Mouse (Mus musculus) MEL (cell line): ENCODE measurements around the gene H2afv. TPM values are rescaled to one million over a fixed set of nuclear protein-coding genes. Genes with fewer than 3 reads are reported as not detected.
A peak's percentile ranks its signal among the peaks of the same experiment; 100 is the strongest.

Experiments used
- DNase-seq: peaks from one replicate; pipeline ENCODE4 v3.0.0; 2011; ENCODE audit warnings: low read depth, low spot score
- H3K27ac ChIP-seq: 2 replicates; pipeline ENCODE4 v1.5.1; 2012; ENCODE audit warnings: low read depth, mild to moderate bottlenecking, control low read depth, low read length, moderate library complexity; ENCODE audit not compliant: control insufficient read depth
- H3K27me3 ChIP-seq, 2 experiments: fragments of 150-350 bp in 1 of 2; sonication (generic) in 1 of 2; 2 replicates each; pipeline ENCODE4 v1.6.1; 2012; ENCODE audit warnings: low read length in 2 of 2, mild to moderate bottlenecking in 2 of 2, improper control_type of control experiment in 1 of 2, moderate library complexity in 1 of 2; ENCODE audit not compliant: insufficient read depth in 2 of 2, control insufficient read depth in 1 of 2
- H3K36me3 ChIP-seq, 2 experiments: 2 replicates each; pipeline ENCODE4 v1.6.1; 2012 to 2014; ENCODE audit warnings: low read length in 2 of 2, improper control_type of control experiment in 1 of 2, inconsistent platforms in 1 of 2, mild to moderate bottlenecking in 1 of 2; ENCODE audit not compliant: insufficient read depth in 2 of 2, control insufficient read depth in 1 of 2
- H3K4me1 ChIP-seq, 2 experiments: fragments of 150-350 bp in 1 of 2; sonication (generic) in 1 of 2; 2 replicates each; pipeline ENCODE4 v1.6.1; 2012; ENCODE audit warnings: low read length in 2 of 2, improper control_type of control experiment in 1 of 2, mild to moderate bottlenecking in 1 of 2; ENCODE audit not compliant: insufficient read depth in 2 of 2, control insufficient read depth in 1 of 2
- H3K4me3 ChIP-seq, 2 experiments: fragments of 150-350 bp in 1 of 2; sonication (generic) in 1 of 2; 2 replicates each; pipeline ENCODE4 v1.5.1; 2012; ENCODE audit warnings: low read depth in 2 of 2, low read length in 2 of 2, mild to moderate bottlenecking in 2 of 2, moderate library complexity in 2 of 2, control low read depth in 1 of 2, improper control_type of control experiment in 1 of 2; ENCODE audit not compliant: control insufficient read depth in 1 of 2, insufficient read depth in 1 of 2
- H3K79me2 ChIP-seq: 2 replicates; pipeline ENCODE4 v1.6.1; 2012; ENCODE audit warnings: mild to moderate bottlenecking, low read length, moderate library complexity; ENCODE audit not compliant: control insufficient read depth, poor library complexity, insufficient read depth
- H3K9ac ChIP-seq: 2 replicates; pipeline ENCODE4 v1.6.1; 2012; ENCODE audit warnings: low read depth, mild to moderate bottlenecking, control low read depth, low read length, moderate library complexity; ENCODE audit not compliant: control insufficient read depth, poor library complexity, severe bottlenecking
- H3K9me3 ChIP-seq: fragments of 150-350 bp; sonication (generic); replicated peaks from 2 replicates; pipeline ENCODE4 v1.6.1; 2012; ENCODE audit warnings: mild to moderate bottlenecking, low read length, improper control_type of control experiment, moderate library complexity; ENCODE audit not compliant: insufficient read depth
- CTCF ChIP-seq, 3 experiments: IDR thresholded peaks in 2 of 3; conservative IDR thresholded peaks in 1 of 3; 2 replicates each; pipeline ENCODE4 v1.5.1; 2011 to 2012; ENCODE audit warnings: low read length in 3 of 3, low read depth in 2 of 3, mild to moderate bottlenecking in 2 of 3, improper control_type of control experiment in 1 of 3, inconsistent platforms in 1 of 3, mixed read lengths in 1 of 3, moderate library complexity in 1 of 3; ENCODE audit not compliant: control insufficient read depth in 1 of 3, insufficient read depth in 1 of 3, poor library complexity in 1 of 3, severe bottlenecking in 1 of 3
- EP300 ChIP-seq, 2 experiments: IDR thresholded peaks; 2 replicates each; pipeline ENCODE4 v1.6.1; 2011; ENCODE audit warnings: improper control_type of control experiment in 2 of 2, low read length in 2 of 2, low read depth in 1 of 2, mild to moderate bottlenecking in 1 of 2
- GABPA ChIP-seq: IDR thresholded peaks from 2 replicates; pipeline ENCODE4 v1.6.1; 2012; ENCODE audit warnings: low read depth, mild to moderate bottlenecking, inconsistent platforms, low read length, improper control_type of control experiment, moderate library complexity
- GATA1 ChIP-seq: IDR thresholded peaks from 2 replicates; pipeline ENCODE4 v1.6.1; 2011; ENCODE audit warnings: low read depth, low read length, improper control_type of control experiment
- KAT2A ChIP-seq: conservative IDR thresholded peaks from 2 replicates; pipeline ENCODE4 v1.6.1; 2012; ENCODE audit warnings: low read depth, low read length, improper control_type of control experiment, inconsistent platforms
- MAX ChIP-seq: IDR thresholded peaks from 2 replicates; pipeline ENCODE4 v1.6.1; 2011; ENCODE audit warnings: low read length, improper control_type of control experiment
- MAZ ChIP-seq: IDR thresholded peaks from 2 replicates; pipeline ENCODE4 v1.6.1; 2012; ENCODE audit warnings: low read depth, mild to moderate bottlenecking, inconsistent platforms, low read length, improper control_type of control experiment
- MXI1 ChIP-seq: IDR thresholded peaks from 2 replicates; pipeline ENCODE4 v1.6.1; 2011; ENCODE audit warnings: mild to moderate bottlenecking, low read depth, low read length, improper control_type of control experiment
- MYC ChIP-seq: IDR thresholded peaks from 2 replicates; pipeline ENCODE4 v1.6.1; 2011; ENCODE audit warnings: low read depth, mild to moderate bottlenecking, low read length, improper control_type of control experiment, moderate library complexity
- NRF1 ChIP-seq: IDR thresholded peaks from 2 replicates; pipeline ENCODE4 v1.6.1; 2014; ENCODE audit warnings: low read depth, mild to moderate bottlenecking, inconsistent platforms, low read length, improper control_type of control experiment, moderate library complexity; ENCODE audit not compliant: poor library complexity, insufficient read depth, severe bottlenecking
- POLR2A ChIP-seq, 2 experiments: IDR thresholded peaks; 2 replicates each; pipeline ENCODE4 v1.6.1; 2011 to 2012; ENCODE audit warnings: low read length in 2 of 2, mild to moderate bottlenecking in 2 of 2, control low read depth in 1 of 2, improper control_type of control experiment in 1 of 2, low read depth in 1 of 2, moderate library complexity in 1 of 2; ENCODE audit not compliant: control insufficient read depth in 1 of 2, insufficient read depth in 1 of 2, poor library complexity in 1 of 2
- RAD21 ChIP-seq: IDR thresholded peaks from 2 replicates; pipeline ENCODE4 v1.6.1; 2011; ENCODE audit warnings: mild to moderate bottlenecking, low read depth, low read length, improper control_type of control experiment
- SMC3 ChIP-seq: IDR thresholded peaks from 2 replicates; pipeline ENCODE4 v1.6.1; 2011; ENCODE audit warnings: low read depth, low read length, improper control_type of control experiment
- TAL1 ChIP-seq: IDR thresholded peaks from 2 replicates; pipeline ENCODE4 v1.6.1; 2012; ENCODE audit warnings: mild to moderate bottlenecking, inconsistent platforms, low read length, moderate library complexity, mixed read lengths
- UBTF ChIP-seq: IDR thresholded peaks from 2 replicates; pipeline ENCODE4 v1.6.1; 2012; ENCODE audit warnings: low read depth, mild to moderate bottlenecking, inconsistent platforms, low read length, improper control_type of control experiment, moderate library complexity, borderline replicate concordance; ENCODE audit not compliant: insufficient read depth
- USF2 ChIP-seq, 2 experiments: IDR thresholded peaks; 2 replicates each; pipeline ENCODE4 v1.6.1; 2011 to 2012; ENCODE audit warnings: improper control_type of control experiment in 2 of 2, low read length in 2 of 2, borderline replicate concordance in 1 of 2, inconsistent platforms in 1 of 2, low read depth in 1 of 2, mild to moderate bottlenecking in 1 of 2; ENCODE audit not compliant: insufficient read depth in 1 of 2
- ZC3H11A ChIP-seq: IDR thresholded peaks from 2 replicates; pipeline ENCODE4 v1.6.1; 2012; ENCODE audit warnings: low read depth, mild to moderate bottlenecking, inconsistent platforms, low read length, improper control_type of control experiment
- ZKSCAN1 ChIP-seq: IDR thresholded peaks from 2 replicates; pipeline ENCODE4 v1.6.1; 2012; ENCODE audit warnings: low read depth, mild to moderate bottlenecking, inconsistent platforms, low read length, improper control_type of control experiment, moderate library complexity
- ZMIZ1 ChIP-seq: IDR thresholded peaks from 2 replicates; pipeline ENCODE4 v1.6.1; 2012; ENCODE audit warnings: low read depth, mild to moderate bottlenecking, inconsistent platforms, low read length, improper control_type of control experiment, moderate library complexity
- polyA plus RNA-seq, 2 experiments: library from polyadenylated mRNA; stranded (reverse) in 1 of 2; unstranded in 1 of 2; fragments of >175 nt in 1 of 2; fragments of >200 nt in 1 of 2; gene quantifications; 2 replicates each; pipeline versions ENCODE4 v1.2.1 to v1.2.4; 2012; ENCODE audit warnings: low replicate concordance in 2 of 2, low read depth in 1 of 2; ENCODE audit not compliant: insufficient read length in 2 of 2, insufficient read depth in 1 of 2, missing spikeins in 1 of 2
- total RNA-seq: library from RNA; depleted of rRNA; stranded (reverse); fragments of 300-350 nt; gene quantifications from 2 replicates; pipeline ENCODE4 v1.2.3, GENCODE M21; 2012

H2afv gene
- total and polyA plus RNA-seq, 3 experiments: 97.2 to 159 TPM; not detected in 1

DNA sequence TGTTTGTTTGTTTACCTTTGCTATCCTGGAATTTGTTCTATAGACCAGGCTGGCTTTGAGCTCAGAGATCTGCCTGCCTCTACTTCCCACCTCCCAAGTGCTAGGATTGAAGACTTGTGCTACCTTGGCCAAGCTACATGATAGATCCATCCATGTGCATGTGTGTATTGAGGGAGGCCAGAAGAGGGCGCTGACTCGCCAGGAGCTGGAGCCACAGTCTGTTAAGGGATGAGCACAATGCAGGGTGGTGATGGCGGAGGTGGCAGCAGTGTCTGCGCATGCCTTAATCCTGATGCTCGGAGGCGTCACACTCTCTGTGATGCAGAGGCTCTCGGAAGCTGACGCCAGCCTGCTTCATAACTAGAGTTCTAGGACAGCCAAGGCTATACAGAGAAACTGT, 7.8 kb downstream of the H2afv start:
- no peak overlapping the region for H3K4me3 ChIP-seq
- peak; percentile 85 for DNase-seq

GRCm38 (mm10) chr11:6430186-6430585, 14.1 kb downstream of the H2afv start:
- H3K27me3 ChIP-seq: no peaks in the 10 kb centered on the region
- no peaks in the 10 kb centered on the region for H3K4me1 ChIP-seq
- TF ChIP-seq TAL1: no peak
- no peak for TF ChIP-seq UBTF
- no peak for TF ChIP-seq GATA1
- no peak for TF ChIP-seq RAD21
- no peak for TF ChIP-seq POLR2A (IDR thresholded peaks at IDR 0.05; ENCODE audit: control insufficient read depth in 1 of 2, insufficient read depth in 1 of 2, low read depth in 1 of 2, low read length in 2 of 2, poor library complexity in 1 of 2)
- TF ChIP-seq EP300 (IDR thresholded peaks at IDR 0.05; ENCODE audit: low read depth in 1 of 2, low read length in 2 of 2): no peak
- TF ChIP-seq, all 39 proteins: peak for 0
- DNase-seq: no peak
- no peak overlapping the region for H3K4me3 ChIP-seq
- H3K9me3 ChIP-seq: no peaks in the 10 kb centered on the region
- H3K9ac ChIP-seq: no peak overlapping the region
- H3K79me2 ChIP-seq: no peaks in the 10 kb centered on the region
- peaks cover 0 to 10% of the 10 kb centered on the region in 2 experiments; a peak in 2 of 4 replicates for H3K36me3 ChIP-seq
- no peak overlapping the region for H3K27ac ChIP-seq

More for the DNA sequence above, 7.8 kb downstream of the H2afv start:
- H3K27me3 ChIP-seq: no peaks in the 10 kb centered on the region
- TF ChIP-seq USF2 (IDR thresholded peaks at IDR 0.05; ENCODE audit: borderline replicate concordance in 1 of 2, insufficient read depth in 1 of 2, low read depth in 1 of 2, low read length in 2 of 2) (no peak), GATA1 (no peak), UBTF (no peak), MXI1 (0 out of 2 replicates have a peak, but pooled peaks have one; percentile 33), ZC3H11A (peak; percentile 62), MAZ (no peak), ZKSCAN1 (no peak), TAL1 (no peak), NRF1 (no peak), MAX (0 out of 2 replicates have a peak, but pooled peaks have one; percentile 30), MYC (peak; percentile 89), EP300 (IDR thresholded peaks at IDR 0.05; ENCODE audit: low read depth in 1 of 2, low read length in 2 of 2) (no peak), SMC3 (peak; percentile 83), KAT2A (no peak), ZMIZ1 (no peak), GABPA (no peak), CTCF (IDR thresholded peaks at IDR 0.05 in 2 of 3, conservative IDR thresholded peaks at IDR 0.05 in 1 of 3; ENCODE audit: control insufficient read depth in 1 of 3, insufficient read depth in 1 of 3, low read depth in 2 of 3, low read length in 3 of 3, poor library complexity in 1 of 3, severe bottlenecking in 1 of 3) (peak; percentile 88 to 95 (median 94)), RAD21 (peak; percentile 84)
- TF ChIP-seq, all 39 proteins: peak for 7
- H3K4me1 ChIP-seq: no peaks in the 10 kb centered on the region
- H3K9me3 ChIP-seq: no peaks in the 10 kb centered on the region
- H3K9ac ChIP-seq: no peak overlapping the region
- H3K36me3 ChIP-seq: peaks cover 0 to 4% of the 10 kb centered on the region in 2 experiments; a peak in 2 of 4 replicates
- H3K79me2 ChIP-seq: peaks cover under 1% of the 10 kb centered on the region; the same call in 1 of the 2 replicates
- no peak overlapping the region for H3K27ac ChIP-seq
